Mouse (Mus musculus): ENCODE data around the gene Adamtsl1. TPM values are rescaled to one million over a fixed set of nuclear protein-coding genes. Genes with fewer than 3 reads are reported as not detected.

Gene Adamtsl1
- polyA plus RNA-seq, 1 experiment from 2014 or later: 5.3 TPM

- Histone ChIP-seq H3K4me2 (ENCODE audit: low read length) (no peak overlapping the region), H3K27me3 (ENCODE audit: control insufficient read depth, insufficient read depth, low read length) (no peaks in the 10 kb centered on the region), H3K36me3 (ENCODE audit: control insufficient read depth, insufficient read depth, low read length) (no peaks in the 10 kb centered on the region), H3K4me1 (ENCODE audit: control insufficient read depth, insufficient read depth, low read length) (no peaks in the 10 kb centered on the region), H3K27ac (replicated peaks; ENCODE audit: low read depth, low read length) (no peak overlapping the region), H3K4me3 (replicated peaks; ENCODE audit: low read depth, low read length) (no peak overlapping the region), H3K9ac (replicated peaks; ENCODE audit: low read length) (no peak overlapping the region), H3K9me3 (ENCODE audit: control insufficient read depth, low read length) (no peaks in the 10 kb centered on the region)
- DNase-seq (no peak), ATAC-seq (ENCODE audit: low FRiP score, low TSS enrichment) (no peak)
- 64% methylated on average over 2 of the region's 2 CpGs for WGBS
Observed at GRCm38 (mm10) chr4:86294828-86295251, 780.9 kb downstream of the Adamtsl1 start.

- no peak overlapping the region for H3K9ac ChIP-seq (replicated peaks; ENCODE audit: low read length)
- H3K4me1 ChIP-seq (ENCODE audit: control insufficient read depth, insufficient read depth, low read length): no peaks in the 10 kb centered on the region
- no peak overlapping the region for H3K4me2 ChIP-seq (ENCODE audit: low read length)
- H3K4me3 ChIP-seq (replicated peaks; ENCODE audit: low read depth, low read length): no peak overlapping the region
- no peaks in the 10 kb centered on the region for H3K27me3 ChIP-seq (ENCODE audit: control insufficient read depth, insufficient read depth, low read length)
- no peak overlapping the region for H3K27ac ChIP-seq (replicated peaks; ENCODE audit: low read depth, low read length)
- H3K36me3 ChIP-seq (ENCODE audit: control insufficient read depth, insufficient read depth, low read length): no peaks in the 10 kb centered on the region
- H3K9me3 ChIP-seq (ENCODE audit: control insufficient read depth, low read length): no peaks in the 10 kb centered on the region
- WGBS: 90% methylated on average over 6 of the region's 6 CpGs
- no peak for DNase-seq
- no peak for ATAC-seq (ENCODE audit: low FRiP score, low TSS enrichment)
Observed at GRCm38 (mm10) chr4:86301469-86301868, 787.5 kb downstream of the Adamtsl1 start.

- Histone ChIP-seq H3K4me3 (replicated peaks; ENCODE audit: low read depth, low read length) (no peak overlapping the region), H3K9me3 (ENCODE audit: control insufficient read depth, low read length) (no peaks in the 10 kb centered on the region), H3K27me3 (ENCODE audit: control insufficient read depth, insufficient read depth, low read length) (no peaks in the 10 kb centered on the region), H3K36me3 (ENCODE audit: control insufficient read depth, insufficient read depth, low read length) (no peaks in the 10 kb centered on the region), H3K9ac (replicated peaks; ENCODE audit: low read length) (no peak overlapping the region), H3K27ac (replicated peaks; ENCODE audit: low read depth, low read length) (no peak overlapping the region), H3K4me2 (ENCODE audit: low read length) (no peak overlapping the region), H3K4me1 (ENCODE audit: control insufficient read depth, insufficient read depth, low read length) (no peaks in the 10 kb centered on the region)
- DNase-seq (no peak), ATAC-seq (ENCODE audit: low FRiP score, low TSS enrichment) (no peak)
- WGBS: 87% methylated on average over 4 of the region's 4 CpGs
Observed at GRCm38 (mm10) chr4:86302095-86302494, 788.1 kb downstream of the Adamtsl1 start.

GRCm38 (mm10) chr4:86306753-86307152 is 792.8 kb downstream of the Adamtsl1 start:
- Histone ChIP-seq H3K4me3 (replicated peaks; ENCODE audit: low read depth, low read length) (no peak overlapping the region), H3K27me3 (ENCODE audit: control insufficient read depth, insufficient read depth, low read length) (no peaks in the 10 kb centered on the region), H3K27ac (replicated peaks; ENCODE audit: low read depth, low read length) (no peak overlapping the region), H3K4me1 (ENCODE audit: control insufficient read depth, insufficient read depth, low read length) (no peaks in the 10 kb centered on the region), H3K9me3 (ENCODE audit: control insufficient read depth, low read length) (no peaks in the 10 kb centered on the region), H3K9ac (replicated peaks; ENCODE audit: low read length) (no peak overlapping the region), H3K4me2 (ENCODE audit: low read length) (no peak overlapping the region), H3K36me3 (ENCODE audit: control insufficient read depth, insufficient read depth, low read length) (no peaks in the 10 kb centered on the region)
- ATAC-seq (ENCODE audit: low FRiP score, low TSS enrichment) (no peak), DNase-seq (no peak)

- Histone ChIP-seq H3K9me3 (ENCODE audit: control insufficient read depth, low read length) (no peaks in the 10 kb centered on the region), H3K27ac (replicated peaks; ENCODE audit: low read depth, low read length) (no peak overlapping the region), H3K36me3 (ENCODE audit: control insufficient read depth, insufficient read depth, low read length) (no peaks in the 10 kb centered on the region), H3K9ac (replicated peaks; ENCODE audit: low read length) (no peak overlapping the region), H3K27me3 (ENCODE audit: control insufficient read depth, insufficient read depth, low read length) (no peaks in the 10 kb centered on the region), H3K4me3 (replicated peaks; ENCODE audit: low read depth, low read length) (no peak overlapping the region), H3K4me1 (ENCODE audit: control insufficient read depth, insufficient read depth, low read length) (no peaks in the 10 kb centered on the region), H3K4me2 (ENCODE audit: low read length) (no peak overlapping the region)
- ATAC-seq (ENCODE audit: low FRiP score, low TSS enrichment): no peak
- WGBS: 92% methylated on average over 2 of the region's 2 CpGs
- DNase-seq: no peak
Observed at GRCm38 (mm10) chr4:86309178-86309577, 795.2 kb downstream of the Adamtsl1 start.

GRCm38 (mm10) chr4:86310806-86311730 is 797.1 kb downstream of the Adamtsl1 start:
- no peaks in the 10 kb centered on the region for H3K27me3 ChIP-seq (ENCODE audit: control insufficient read depth, insufficient read depth, low read length)
- no peaks in the 10 kb centered on the region for H3K4me1 ChIP-seq (ENCODE audit: control insufficient read depth, insufficient read depth, low read length)
- H3K4me2 ChIP-seq (ENCODE audit: low read length): no peak overlapping the region
- no peaks in the 10 kb centered on the region for H3K36me3 ChIP-seq (ENCODE audit: control insufficient read depth, insufficient read depth, low read length)
- no peak overlapping the region for H3K27ac ChIP-seq (replicated peaks; ENCODE audit: low read depth, low read length)
- WGBS: 76% methylated on average over 7 of the region's 7 CpGs
- no peak overlapping the region for H3K4me3 ChIP-seq (replicated peaks; ENCODE audit: low read depth, low read length)
- H3K9me3 ChIP-seq (ENCODE audit: control insufficient read depth, low read length): no peaks in the 10 kb centered on the region
- DNase-seq (no peak), ATAC-seq (ENCODE audit: low FRiP score, low TSS enrichment) (no peak; the same call in 1 of the 2 replicates)
- no peak overlapping the region for H3K9ac ChIP-seq (replicated peaks; ENCODE audit: low read length)

- Histone ChIP-seq H3K9me3 (ENCODE audit: control insufficient read depth, low read length) (no peaks in the 10 kb centered on the region), H3K27ac (replicated peaks; ENCODE audit: low read depth, low read length) (no peak overlapping the region), H3K4me2 (ENCODE audit: low read length) (no peak overlapping the region), H3K27me3 (ENCODE audit: control insufficient read depth, insufficient read depth, low read length) (no peaks in the 10 kb centered on the region), H3K4me1 (ENCODE audit: control insufficient read depth, insufficient read depth, low read length) (no peaks in the 10 kb centered on the region), H3K4me3 (replicated peaks; ENCODE audit: low read depth, low read length) (no peak overlapping the region), H3K36me3 (ENCODE audit: control insufficient read depth, insufficient read depth, low read length) (no peaks in the 10 kb centered on the region), H3K9ac (replicated peaks; ENCODE audit: low read length) (no peak overlapping the region)
- ATAC-seq (ENCODE audit: low FRiP score, low TSS enrichment) (no peak), DNase-seq (peak; percentile 9)
- WGBS: 76% methylated on average over 2 of the region's 2 CpGs
Observed at GRCm38 (mm10) chr4:86312366-86312765, 798.4 kb downstream of the Adamtsl1 start.

GRCm38 (mm10) chr4:86314442-86314841 is 800.5 kb downstream of the Adamtsl1 start:
- ATAC-seq (ENCODE audit: low FRiP score, low TSS enrichment) (no peak), DNase-seq (no peak)
- no peak overlapping the region for H3K4me2 ChIP-seq (ENCODE audit: low read length)
- no peak overlapping the region for H3K27ac ChIP-seq (replicated peaks; ENCODE audit: low read depth, low read length)
- H3K27me3 ChIP-seq (ENCODE audit: control insufficient read depth, insufficient read depth, low read length): no peaks in the 10 kb centered on the region
- WGBS: 88% methylated on average over 3 of the region's 3 CpGs
- no peaks in the 10 kb centered on the region for H3K36me3 ChIP-seq (ENCODE audit: control insufficient read depth, insufficient read depth, low read length)
- H3K9ac ChIP-seq (replicated peaks; ENCODE audit: low read length): no peak overlapping the region
- no peaks in the 10 kb centered on the region for H3K4me1 ChIP-seq (ENCODE audit: control insufficient read depth, insufficient read depth, low read length)
- H3K9me3 ChIP-seq (ENCODE audit: control insufficient read depth, low read length): no peaks in the 10 kb centered on the region
- H3K4me3 ChIP-seq (replicated peaks; ENCODE audit: low read depth, low read length): no peak overlapping the region

- Histone ChIP-seq H3K9me3 (ENCODE audit: control insufficient read depth, low read length) (no peaks in the 10 kb centered on the region), H3K4me2 (ENCODE audit: low read length) (no peak overlapping the region), H3K4me3 (replicated peaks; ENCODE audit: low read depth, low read length) (no peak overlapping the region), H3K27ac (replicated peaks; ENCODE audit: low read depth, low read length) (no peak overlapping the region), H3K4me1 (ENCODE audit: control insufficient read depth, insufficient read depth, low read length) (no peaks in the 10 kb centered on the region), H3K9ac (replicated peaks; ENCODE audit: low read length) (no peak overlapping the region), H3K27me3 (ENCODE audit: control insufficient read depth, insufficient read depth, low read length) (no peaks in the 10 kb centered on the region), H3K36me3 (ENCODE audit: control insufficient read depth, insufficient read depth, low read length) (no peaks in the 10 kb centered on the region)
- no peak for ATAC-seq (ENCODE audit: low FRiP score, low TSS enrichment)
- 85% methylated on average over 4 of the region's 4 CpGs for WGBS
- no peak for DNase-seq
Observed at GRCm38 (mm10) chr4:86315122-86315521, 801.1 kb downstream of the Adamtsl1 start.
